Mouse (Mus musculus): Measurements from ENCODE around the gene Ass1. TPM values are rescaled to one million over a fixed set of nuclear protein-coding genes. Genes with fewer than 3 reads are reported as not detected.
A peak's percentile ranks its signal among the peaks of the same experiment; 100 is the strongest.

The Ass1 gene
- polyA plus RNA-seq, 1 experiment from 2014 or later = 13.3 TPM

DNA sequence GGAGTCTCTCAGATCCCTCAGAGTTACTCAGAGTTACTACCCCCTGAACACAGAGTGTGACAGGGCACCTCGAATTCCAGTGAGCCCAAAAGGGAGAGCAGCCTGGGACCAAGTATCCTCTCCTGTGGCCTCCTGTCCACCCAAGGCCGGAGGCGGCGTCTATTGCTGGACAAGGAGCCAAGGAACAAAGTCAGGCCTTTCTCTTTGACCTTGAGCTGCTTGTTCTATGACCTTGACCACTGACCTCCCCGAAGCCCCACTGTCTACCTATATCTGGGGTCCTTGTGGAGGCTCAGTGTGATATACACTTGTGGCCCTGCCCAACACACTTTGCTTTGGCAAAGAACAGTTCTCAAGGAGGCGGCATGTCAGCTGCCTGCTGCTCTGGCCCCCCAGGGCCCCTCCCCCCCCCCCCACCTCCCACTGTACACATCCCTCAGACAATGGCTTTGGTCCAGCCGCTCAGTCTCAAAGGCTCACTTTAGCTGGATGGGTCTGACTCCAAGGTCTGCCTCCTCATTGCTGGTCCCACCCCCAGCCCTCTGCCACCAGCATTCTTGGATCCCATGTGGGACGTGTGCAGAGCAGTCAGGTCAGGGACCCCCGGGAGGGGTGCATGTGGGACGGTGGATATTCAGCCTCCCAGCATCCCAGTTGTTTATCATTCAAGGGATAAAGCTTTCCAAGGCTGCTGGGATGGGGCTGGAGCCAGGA, 6.3 kb downstream of the Ass1 start:
- 70% methylated on average over 10 of the region's 10 CpGs for WGBS

DNA sequence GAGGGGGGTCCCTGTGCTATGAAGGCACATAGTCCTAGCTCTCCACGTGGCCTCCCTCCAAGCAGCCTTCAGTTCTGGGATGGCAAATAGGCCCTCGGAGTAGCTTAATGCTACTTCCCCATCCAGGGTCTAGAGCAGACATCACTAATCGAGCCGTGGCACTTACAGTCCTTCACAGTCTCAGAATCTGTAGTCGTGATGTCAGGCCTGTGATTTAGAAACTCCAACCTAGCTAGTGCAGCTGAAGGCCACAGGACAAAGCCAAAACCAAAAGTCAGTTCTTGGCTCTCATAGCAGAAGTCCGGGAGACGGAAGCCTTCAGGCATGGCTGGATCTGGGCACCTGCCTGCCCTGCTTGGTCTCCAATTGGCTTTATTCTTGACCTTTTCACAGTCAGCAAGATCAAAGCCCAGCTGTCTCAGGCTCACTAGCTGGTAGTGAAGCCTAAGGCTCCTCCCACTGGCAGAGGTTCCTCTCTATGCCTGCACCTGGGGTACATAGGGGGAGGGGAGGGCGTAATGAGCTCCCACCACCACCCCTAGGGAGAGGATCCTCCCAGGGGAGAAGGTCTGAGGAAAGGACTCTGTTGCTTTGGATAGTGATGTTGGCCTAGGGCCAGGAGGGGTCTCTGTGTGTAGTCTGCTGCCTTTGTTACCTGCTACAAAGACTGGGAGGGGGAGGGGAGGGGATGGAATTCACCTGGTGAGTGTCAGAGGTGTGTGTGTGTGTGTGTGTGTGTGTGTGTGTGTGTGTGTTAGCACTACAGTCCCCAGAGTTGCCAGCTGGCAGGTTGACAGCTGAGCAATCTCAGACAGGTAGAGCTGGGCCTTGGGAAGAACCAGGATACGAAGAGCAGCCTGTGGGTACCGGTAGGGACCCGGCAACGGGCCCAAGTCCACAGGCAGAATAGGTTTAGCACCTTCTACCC, 7.5 kb downstream of the Ass1 start:
- Histone ChIP-seq H3K4me1 (peaks cover 26% of the 10 kb centered on the region), H3K27me3 (ENCODE audit: low read depth, poor library complexity, severe bottlenecking) (peaks cover 60% of the 10 kb centered on the region), H3K9me3 (replicated peaks) (no peaks in the 10 kb centered on the region), H3K36me3 (no peaks in the 10 kb centered on the region), H3K4me3 (no peak overlapping the region), H3K27ac (replicated peaks) (no peak overlapping the region)
- DNase-seq (ENCODE audit: low spot score) = no peak
- 79% methylated on average over 12 of the region's 12 CpGs for WGBS

More for the DNA sequence above, 6.3 kb downstream of the Ass1 start:
- Histone ChIP-seq H3K4me1 (peaks cover 31% of the 10 kb centered on the region), H3K27ac (replicated peaks) (0 out of 2 replicates have a peak overlapping the region, but pooled peaks have one; percentile 33), H3K9me3 (replicated peaks) (no peaks in the 10 kb centered on the region), H3K36me3 (no peaks in the 10 kb centered on the region), H3K4me3 (no peak overlapping the region), H3K27me3 (ENCODE audit: low read depth, poor library complexity, severe bottlenecking) (peaks cover 60% of the 10 kb centered on the region)
- DNase-seq (ENCODE audit: low spot score) = no peak

DNA sequence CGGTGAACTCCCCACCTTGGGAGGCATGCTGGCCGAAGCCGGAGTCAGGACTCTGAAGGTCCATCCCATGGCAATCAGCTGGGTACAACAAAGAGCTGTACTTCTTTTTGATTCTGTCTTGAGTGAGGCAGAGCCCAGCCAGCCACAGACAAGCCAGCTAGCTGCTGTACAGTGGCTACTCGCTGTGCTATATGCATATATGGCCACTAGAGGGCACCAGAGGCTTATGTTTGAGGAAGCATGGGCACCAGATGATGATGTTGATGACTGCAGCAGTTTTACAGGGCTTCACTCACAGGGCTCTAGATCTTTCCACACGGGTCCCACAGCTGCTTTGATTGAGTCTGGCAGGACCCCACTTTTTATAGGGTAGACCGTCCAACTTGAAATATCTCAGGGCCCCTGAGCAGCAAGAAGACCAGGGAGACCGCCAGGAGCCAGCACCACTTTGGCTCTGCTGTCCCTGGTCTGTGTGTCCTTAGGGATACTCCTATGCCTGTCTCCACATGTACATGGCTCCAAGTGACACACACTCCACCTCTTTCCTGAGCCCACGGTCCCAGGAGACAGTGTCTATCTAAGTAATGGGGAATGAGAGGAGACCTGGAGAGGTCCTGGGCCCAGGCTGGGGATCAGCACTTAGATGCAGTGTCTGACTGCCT, 13.0 kb downstream of the Ass1 start:
- Histone ChIP-seq H3K27me3 (ENCODE audit: low read depth, poor library complexity, severe bottlenecking) (peaks cover 92% of the 10 kb centered on the region), H3K36me3 (no peaks in the 10 kb centered on the region), H3K4me3 (no peak overlapping the region), H3K27ac (replicated peaks) (no peak overlapping the region), H3K9me3 (replicated peaks) (no peaks in the 10 kb centered on the region), H3K4me1 (peaks cover 19% of the 10 kb centered on the region)
- peak; percentile 85 for DNase-seq (ENCODE audit: low spot score)
- WGBS = 29% methylated on average over 8 of the region's 8 CpGs

DNA sequence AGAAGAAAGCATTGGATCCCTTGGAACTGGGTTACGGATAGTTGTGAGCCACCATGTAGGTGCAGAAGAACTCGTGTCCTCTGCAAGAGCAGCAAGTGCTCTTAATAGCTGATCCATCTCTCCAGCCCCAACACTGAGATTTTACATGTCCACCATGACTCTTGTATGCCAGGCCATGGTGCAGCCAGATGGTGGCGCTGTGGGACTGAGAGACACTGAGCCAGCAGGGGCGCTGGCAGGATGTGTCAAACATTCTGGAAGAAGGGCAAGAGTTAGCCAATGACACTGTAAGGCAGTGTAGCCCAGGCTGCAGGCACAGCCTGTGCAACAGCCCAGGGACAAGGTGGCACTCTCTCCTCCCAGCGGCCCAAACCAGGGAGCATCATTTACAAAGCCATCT, 14.2 kb downstream of the Ass1 start:
- 20% methylated on average over 5 of the region's 5 CpGs for WGBS
- no peaks in the 10 kb centered on the region for H3K36me3 ChIP-seq
- peak; percentile 87 for DNase-seq (ENCODE audit: low spot score)
- no peak overlapping the region for H3K27ac ChIP-seq (replicated peaks)
- H3K4me1 ChIP-seq = peaks cover 30% of the 10 kb centered on the region
- H3K4me3 ChIP-seq = no peak overlapping the region
- H3K27me3 ChIP-seq (ENCODE audit: low read depth, poor library complexity, severe bottlenecking) = peaks cover 95% of the 10 kb centered on the region
- H3K9me3 ChIP-seq (replicated peaks) = no peaks in the 10 kb centered on the region

DNA sequence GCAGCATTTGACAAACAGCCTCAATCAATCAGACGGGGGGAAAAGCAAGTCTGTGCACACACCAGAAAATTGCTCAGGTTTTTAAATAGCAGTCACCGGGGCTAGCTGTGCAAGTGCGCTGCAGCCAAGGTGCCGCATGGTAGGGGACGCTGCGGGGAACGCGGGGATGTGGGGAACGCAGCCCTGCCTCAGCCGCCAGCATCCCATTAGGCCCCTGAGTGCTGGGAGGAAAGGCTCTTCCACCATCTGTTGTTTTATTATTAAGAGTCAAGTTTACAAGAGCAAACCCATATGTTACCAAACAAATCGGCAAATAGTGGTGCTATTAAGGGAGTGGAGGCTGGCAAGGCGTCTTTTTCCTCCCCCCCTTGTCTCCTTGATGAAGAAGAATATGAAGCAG, 19.2 kb downstream of the Ass1 start:
- WGBS = 52% methylated on average over 12 of the region's 12 CpGs
- Histone ChIP-seq H3K4me1 (peaks cover 54% of the 10 kb centered on the region), H3K27me3 (ENCODE audit: low read depth, poor library complexity, severe bottlenecking) (peaks cover 100% of the 10 kb centered on the region), H3K4me3 (no peak overlapping the region), H3K36me3 (no peaks in the 10 kb centered on the region), H3K9me3 (replicated peaks) (0 out of 2 replicates have a peak, but pooled peaks cover 4% of the 10 kb centered on the region), H3K27ac (replicated peaks) (no peak overlapping the region)
- no peak for DNase-seq (ENCODE audit: low spot score)

DNA sequence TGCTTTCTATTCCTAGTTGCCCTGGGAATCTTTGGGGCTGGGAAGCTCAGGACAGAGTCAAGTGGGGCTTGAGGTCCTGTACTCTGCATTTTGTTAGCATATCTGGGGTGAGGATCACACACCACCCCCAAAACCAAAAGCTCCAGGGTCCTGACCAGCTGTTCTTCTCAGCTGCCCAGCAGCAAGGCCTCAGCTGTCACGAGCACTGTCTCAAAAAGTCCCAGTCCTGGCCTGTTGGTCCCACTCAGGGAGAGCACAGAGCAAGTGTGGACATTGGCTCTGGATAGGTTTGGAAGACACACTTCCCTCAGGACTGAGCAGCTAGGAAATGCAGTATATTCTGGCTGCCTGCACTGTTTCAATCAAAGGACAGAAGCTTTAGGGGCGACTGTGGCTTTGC, 20.5 kb downstream of the Ass1 start:
- H3K4me3 ChIP-seq = no peak overlapping the region
- no peak overlapping the region for H3K27ac ChIP-seq (replicated peaks)
- peaks cover 59% of the 10 kb centered on the region for H3K4me1 ChIP-seq
- H3K36me3 ChIP-seq = no peaks in the 10 kb centered on the region
- WGBS = 84% methylated on average over 2 of the region's 2 CpGs
- H3K9me3 ChIP-seq (replicated peaks) = 0 out of 2 replicates have a peak, but pooled peaks cover 4% of the 10 kb centered on the region
- peaks cover 100% of the 10 kb centered on the region for H3K27me3 ChIP-seq (ENCODE audit: low read depth, poor library complexity, severe bottlenecking)
- no peak for DNase-seq (ENCODE audit: low spot score)

DNA sequence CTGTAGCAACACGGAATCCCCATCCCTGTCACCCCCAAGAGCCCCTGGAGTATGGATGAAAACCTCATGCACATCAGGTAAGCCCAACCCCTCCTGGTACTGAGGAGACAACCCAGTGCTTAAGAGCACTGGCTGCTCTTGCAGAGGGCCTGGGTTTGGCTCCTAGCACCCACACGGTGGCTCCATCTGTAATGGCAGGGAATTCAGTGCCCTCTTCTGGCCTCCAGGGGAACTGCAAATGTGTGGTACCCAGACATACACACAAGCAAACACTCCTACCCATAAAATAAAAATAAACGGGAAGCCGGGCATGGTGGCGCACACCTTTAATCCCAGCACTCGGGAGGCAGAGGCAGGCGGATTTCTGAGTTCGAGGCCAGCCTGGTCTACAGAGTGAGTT, 22.3 kb downstream of the Ass1 start:
- DNase-seq (ENCODE audit: low spot score) = no peak
- 0 out of 2 replicates have a peak, but pooled peaks cover 4% of the 10 kb centered on the region for H3K9me3 ChIP-seq (replicated peaks)
- WGBS = 91% methylated on average over 8 of the region's 8 CpGs
- peaks cover 100% of the 10 kb centered on the region for H3K27me3 ChIP-seq (ENCODE audit: low read depth, poor library complexity, severe bottlenecking)
- peaks cover 74% of the 10 kb centered on the region for H3K4me1 ChIP-seq
- no peak overlapping the region for H3K4me3 ChIP-seq
- no peaks in the 10 kb centered on the region for H3K36me3 ChIP-seq
- no peak overlapping the region for H3K27ac ChIP-seq (replicated peaks)

DNA sequence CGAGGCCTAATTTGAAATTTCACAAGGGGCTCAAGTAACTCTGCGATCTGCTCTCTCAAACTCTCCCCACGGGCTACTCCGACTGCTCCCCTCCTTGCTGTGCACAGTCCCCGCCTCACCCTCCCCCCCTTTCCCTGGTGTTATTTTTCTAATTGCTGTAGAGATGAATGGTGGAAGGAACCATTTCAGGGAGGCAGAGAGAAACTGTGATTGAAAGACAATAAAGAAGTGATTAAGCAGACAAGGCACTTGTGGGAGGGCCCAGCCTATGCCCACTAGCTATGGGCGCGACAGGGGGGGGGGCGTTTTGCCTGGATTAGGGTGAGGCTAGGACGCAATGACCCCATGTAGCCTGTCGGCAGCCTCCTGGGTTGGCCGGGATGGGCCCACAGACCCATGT, 23.2 kb downstream of the Ass1 start:
- H3K27ac ChIP-seq (replicated peaks) = peak overlapping the region; percentile 28; the same call in 1 of the 2 replicates

DNA sequence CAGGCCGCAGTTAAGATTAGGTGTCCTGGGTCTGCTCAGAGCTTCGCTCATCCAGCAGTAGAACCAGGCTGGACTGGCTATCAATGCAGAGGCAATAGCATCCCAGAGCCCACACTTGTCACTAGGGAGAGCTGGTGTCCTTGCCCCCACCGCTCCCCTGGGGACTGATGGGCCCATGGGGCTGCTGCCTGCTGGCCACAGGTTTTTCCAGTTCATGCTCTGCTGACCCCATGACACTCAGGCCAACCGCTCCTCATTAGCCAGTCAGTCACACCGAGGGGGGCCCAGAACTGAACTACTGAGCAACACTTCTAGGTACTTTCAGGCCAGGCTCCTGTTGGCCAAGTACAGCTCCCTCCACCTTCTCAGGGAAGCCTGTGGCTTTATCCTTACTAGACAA, 24.3 kb downstream of the Ass1 start:
- 43% methylated on average over 5 of the region's 5 CpGs for WGBS
- H3K4me3 ChIP-seq = peak overlapping the region; percentile 22; the same call in 1 of the 2 replicates
- H3K4me1 ChIP-seq = peaks cover 74% of the 10 kb centered on the region
- peaks cover 100% of the 10 kb centered on the region for H3K27me3 ChIP-seq (ENCODE audit: low read depth, poor library complexity, severe bottlenecking)
- H3K36me3 ChIP-seq = no peaks in the 10 kb centered on the region
- H3K9me3 ChIP-seq (replicated peaks) = 0 out of 2 replicates have a peak, but pooled peaks cover 4% of the 10 kb centered on the region
- H3K27ac ChIP-seq (replicated peaks) = peak overlapping the region; percentile 57
- no peak for DNase-seq (ENCODE audit: low spot score)

More for the DNA sequence above, 23.2 kb downstream of the Ass1 start:
- H3K9me3 ChIP-seq (replicated peaks) = 0 out of 2 replicates have a peak, but pooled peaks cover 4% of the 10 kb centered on the region
- H3K4me1 ChIP-seq = peaks cover 74% of the 10 kb centered on the region
- H3K27me3 ChIP-seq (ENCODE audit: low read depth, poor library complexity, severe bottlenecking) = peaks cover 100% of the 10 kb centered on the region
- 53% methylated on average over 11 of the region's 11 CpGs for WGBS
- H3K4me3 ChIP-seq = no peak overlapping the region
- no peak for DNase-seq (ENCODE audit: low spot score)
- no peaks in the 10 kb centered on the region for H3K36me3 ChIP-seq

DNA sequence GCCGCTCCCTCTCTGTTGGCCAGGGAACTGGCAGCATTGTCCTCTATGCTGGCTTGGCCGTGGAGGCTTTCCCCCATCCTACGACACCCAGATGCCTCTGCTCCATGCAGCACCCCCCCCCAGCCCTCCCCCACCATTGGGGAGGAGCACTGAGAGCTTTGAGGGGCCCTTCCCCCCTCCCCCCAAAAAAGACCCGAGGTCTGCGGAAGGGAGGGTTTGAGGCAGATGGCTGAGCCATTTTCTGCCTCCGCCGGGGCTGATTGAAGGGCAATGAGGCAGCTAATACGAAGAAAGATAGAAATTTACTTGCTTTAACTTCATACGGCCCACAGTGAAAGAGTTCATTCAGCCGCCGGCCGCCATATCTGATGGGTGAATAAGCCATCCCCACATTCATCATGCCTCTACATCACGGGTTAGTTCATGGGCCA, 25.1 kb downstream of the Ass1 start:
- DNase-seq (ENCODE audit: low spot score) = peak; percentile 57
- WGBS = 43% methylated on average over 13 of the region's 13 CpGs
- H3K9me3 ChIP-seq (replicated peaks) = 0 out of 2 replicates have a peak, but pooled peaks cover 4% of the 10 kb centered on the region
- peaks cover 74% of the 10 kb centered on the region for H3K4me1 ChIP-seq
- H3K27me3 ChIP-seq (ENCODE audit: low read depth, poor library complexity, severe bottlenecking) = peaks cover 100% of the 10 kb centered on the region
- peak overlapping the region; percentile 57 for H3K27ac ChIP-seq (replicated peaks)
- H3K4me3 ChIP-seq = 0 out of 2 replicates have a peak overlapping the region, but pooled peaks have one; percentile 21
- no peaks in the 10 kb centered on the region for H3K36me3 ChIP-seq

DNA sequence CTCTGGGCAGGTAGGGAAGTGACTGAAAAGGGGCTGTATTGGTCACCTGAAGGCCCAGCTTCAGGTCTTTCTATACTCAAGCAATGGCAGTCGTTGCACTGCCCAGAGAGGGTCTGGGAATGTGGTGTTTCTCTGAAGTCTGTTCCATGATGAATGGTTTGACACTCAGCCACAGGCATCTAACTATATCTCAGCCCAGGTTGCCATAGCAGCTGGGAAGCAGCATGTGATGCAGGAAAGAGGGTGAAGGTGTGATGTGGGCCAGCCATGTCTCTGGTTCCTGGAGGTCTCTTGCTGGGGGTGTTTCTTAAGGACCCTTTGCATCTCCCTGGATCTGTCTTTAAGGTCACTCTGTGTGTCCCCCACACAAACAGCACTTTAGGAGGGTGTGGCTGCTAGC, 26.1 kb downstream of the Ass1 start:
- H3K27me3 ChIP-seq (ENCODE audit: low read depth, poor library complexity, severe bottlenecking) = peaks cover 100% of the 10 kb centered on the region
- DNase-seq (ENCODE audit: low spot score) = no peak
- H3K27ac ChIP-seq (replicated peaks) = no peak overlapping the region
- H3K4me1 ChIP-seq = peaks cover 84% of the 10 kb centered on the region
- H3K36me3 ChIP-seq = no peaks in the 10 kb centered on the region
- H3K9me3 ChIP-seq (replicated peaks) = 0 out of 2 replicates have a peak, but pooled peaks cover 4% of the 10 kb centered on the region
- WGBS = 77% methylated on average over 1 of the region's 1 CpGs
- no peak overlapping the region for H3K4me3 ChIP-seq

DNA sequence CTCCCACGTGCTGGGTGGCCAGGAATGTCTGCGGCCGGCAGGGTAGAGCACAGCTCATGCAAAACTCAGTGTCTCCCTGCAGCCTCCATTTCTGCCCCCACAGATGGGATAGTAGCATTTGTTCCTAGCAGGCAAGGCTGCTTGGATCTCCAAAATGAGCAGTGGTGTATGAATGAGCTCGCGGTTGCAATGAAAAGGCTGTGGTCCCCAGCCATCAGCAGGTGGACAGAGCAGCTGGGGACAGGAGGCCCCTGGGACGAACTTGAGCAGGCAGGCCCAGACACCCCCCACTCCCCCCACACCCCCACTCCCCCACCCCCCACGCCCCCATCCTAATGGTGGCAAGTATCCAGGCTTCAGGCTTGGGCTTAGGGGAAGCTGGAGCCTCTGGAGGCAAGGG, 27.1 kb downstream of the Ass1 start:
- no peak for DNase-seq (ENCODE audit: low spot score)
- H3K27me3 ChIP-seq (ENCODE audit: low read depth, poor library complexity, severe bottlenecking) = peaks cover 100% of the 10 kb centered on the region
- H3K36me3 ChIP-seq = no peaks in the 10 kb centered on the region
- H3K9me3 ChIP-seq (replicated peaks) = 0 out of 2 replicates have a peak, but pooled peaks cover 3% of the 10 kb centered on the region
- H3K4me3 ChIP-seq = no peak overlapping the region
- 50% methylated on average over 7 of the region's 7 CpGs for WGBS
- H3K27ac ChIP-seq (replicated peaks) = peak overlapping the region; percentile 65
- H3K4me1 ChIP-seq = peaks cover 94% of the 10 kb centered on the region
